Mouse (Mus musculus): Measurements from ENCODE around the gene Dek. TPM values are rescaled to one million over a fixed set of nuclear protein-coding genes. Genes with fewer than 3 reads are reported as not detected.

The Dek gene
- total and polyA plus RNA-seq, 3 experiments = 97.9 to 5,191 (median 207) TPM

DNA sequence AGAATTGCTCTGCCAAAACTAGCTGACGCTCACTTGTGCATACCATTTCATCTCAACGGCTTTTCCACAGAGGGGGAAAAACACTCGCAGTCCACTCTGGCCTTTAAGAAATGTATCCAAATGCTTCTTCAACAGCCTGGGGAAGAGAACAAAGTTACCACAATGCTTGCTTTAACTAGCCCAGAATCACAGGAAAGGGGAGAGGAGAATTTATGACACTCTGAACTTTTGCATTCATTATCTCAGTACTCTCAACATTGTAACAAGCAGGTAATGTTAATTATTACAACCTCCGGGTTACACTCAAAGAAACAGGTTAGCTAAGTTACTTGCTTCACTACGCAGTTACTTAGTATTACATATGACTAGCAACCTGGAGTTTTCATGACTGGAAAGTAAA lies 65.9 kb downstream of the Dek start:
- peaks cover 3% of the 10 kb centered on the region for H3K79me2 ChIP-seq (ENCODE audit: control insufficient read depth, insufficient read depth, low read length, poor library complexity)
- H3K9ac ChIP-seq (ENCODE audit: control insufficient read depth, low read depth, low read length, poor library complexity, severe bottlenecking) = no peak overlapping the region
- H3K9me3 ChIP-seq (replicated peaks; ENCODE audit: insufficient read depth, low read length) = no peaks in the 10 kb centered on the region
- no peak for DNase-seq (ENCODE audit: low read depth, low spot score)
- no peaks in the 10 kb centered on the region for H3K36me3 ChIP-seq (ENCODE audit: control insufficient read depth in 1 of 2, insufficient read depth in 2 of 2, low read length in 2 of 2)
- H3K27me3 ChIP-seq (ENCODE audit: control insufficient read depth in 1 of 2, insufficient read depth in 2 of 2, low read length in 2 of 2) = no peaks in the 10 kb centered on the region
- peaks cover 0 to 5% of the 10 kb centered on the region in 2 experiments; a peak in 2 of 4 replicates for H3K4me1 ChIP-seq (ENCODE audit: control insufficient read depth in 1 of 2, insufficient read depth in 2 of 2, low read length in 2 of 2)
- H3K27ac ChIP-seq (ENCODE audit: control insufficient read depth, low read depth, low read length) = no peak overlapping the region
- TF ChIP-seq GATA1 (IDR thresholded peaks at IDR 0.05; ENCODE audit: low read depth, low read length) (no peak), ZKSCAN1 (IDR thresholded peaks at IDR 0.05; ENCODE audit: low read depth, low read length) (no peak), GABPA (IDR thresholded peaks at IDR 0.05; ENCODE audit: low read depth, low read length) (no peak), BHLHE40 (IDR thresholded peaks at IDR 0.05; ENCODE audit: borderline replicate concordance, low read depth, low read length) (no peak), NRF1 (IDR thresholded peaks at IDR 0.05; ENCODE audit: insufficient read depth, low read depth, low read length, poor library complexity, severe bottlenecking) (no peak), USF2 (IDR thresholded peaks at IDR 0.05; ENCODE audit: borderline replicate concordance in 1 of 2, insufficient read depth in 1 of 2, low read depth in 1 of 2, low read length in 2 of 2) (no peak), MAFK (IDR thresholded peaks at IDR 0.05; ENCODE audit: borderline replicate concordance, low read depth, low read length) (no peak), RAD21 (IDR thresholded peaks at IDR 0.05; ENCODE audit: low read depth, low read length) (no peak), ZC3H11A (IDR thresholded peaks at IDR 0.05; ENCODE audit: low read depth, low read length) (no peak), CHD2 (IDR thresholded peaks at IDR 0.05; ENCODE audit: low read length) (no peak), E2F4 (IDR thresholded peaks at IDR 0.05; ENCODE audit: borderline replicate concordance, low read depth, low read length) (no peak), CHD1 (IDR thresholded peaks at IDR 0.05; ENCODE audit: low read depth, low read length) (no peak), MEF2A (IDR thresholded peaks at IDR 0.05; ENCODE audit: extremely low read depth, insufficient replicate concordance, low read depth, low read length, poor library complexity, severe bottlenecking) (no peak), SIN3A (IDR thresholded peaks at IDR 0.05; ENCODE audit: low read length) (no peak)
- H3K4me3 ChIP-seq (ENCODE audit: control insufficient read depth in 1 of 2, insufficient read depth in 1 of 2, low read depth in 2 of 2, low read length in 2 of 2) = no peak overlapping the region

DNA sequence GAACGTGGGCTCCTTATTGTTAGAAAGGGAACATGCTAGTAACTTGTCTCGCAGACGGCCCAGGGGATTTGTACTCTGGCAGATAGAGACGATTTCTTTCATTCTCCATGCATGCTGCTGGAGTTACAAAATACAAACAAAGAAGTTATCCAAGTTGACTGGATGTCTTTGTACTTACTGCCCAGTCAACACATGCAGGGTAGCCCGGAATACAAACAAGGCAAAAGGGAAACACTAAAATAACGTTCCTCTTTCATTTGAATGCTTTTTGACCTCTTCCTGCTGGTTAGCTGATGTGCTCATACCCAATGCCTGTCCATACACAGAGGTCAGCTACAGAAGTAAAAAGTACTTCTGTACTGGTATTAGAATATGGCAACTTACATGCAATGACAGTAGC lies 68.1 kb downstream of the Dek start:
- H3K9me3 ChIP-seq (replicated peaks; ENCODE audit: insufficient read depth, low read length) = no peaks in the 10 kb centered on the region
- no peak overlapping the region for H3K4me3 ChIP-seq (ENCODE audit: control insufficient read depth in 1 of 2, insufficient read depth in 1 of 2, low read depth in 2 of 2, low read length in 2 of 2)
- no peaks in the 10 kb centered on the region for H3K27me3 ChIP-seq (ENCODE audit: control insufficient read depth in 1 of 2, insufficient read depth in 2 of 2, low read length in 2 of 2)
- peaks cover 0 to 5% of the 10 kb centered on the region in 2 experiments; a peak in 2 of 4 replicates for H3K4me1 ChIP-seq (ENCODE audit: control insufficient read depth in 1 of 2, insufficient read depth in 2 of 2, low read length in 2 of 2)
- H3K9ac ChIP-seq (ENCODE audit: control insufficient read depth, low read depth, low read length, poor library complexity, severe bottlenecking) = no peak overlapping the region
- no peaks in the 10 kb centered on the region for H3K36me3 ChIP-seq (ENCODE audit: control insufficient read depth in 1 of 2, insufficient read depth in 2 of 2, low read length in 2 of 2)
- no peaks in the 10 kb centered on the region; the same call in 1 of the 2 replicates for H3K79me2 ChIP-seq (ENCODE audit: control insufficient read depth, insufficient read depth, low read length, poor library complexity)
- no peak for TF ChIP-seq EP300 (IDR thresholded peaks at IDR 0.05; ENCODE audit: low read depth in 1 of 2, low read length in 2 of 2)
- no peak for TF ChIP-seq USF2 (IDR thresholded peaks at IDR 0.05; ENCODE audit: borderline replicate concordance in 1 of 2, insufficient read depth in 1 of 2, low read depth in 1 of 2, low read length in 2 of 2)
- no peak for TF ChIP-seq BHLHE40 (IDR thresholded peaks at IDR 0.05; ENCODE audit: borderline replicate concordance, low read depth, low read length)
- no peak for TF ChIP-seq ZC3H11A (IDR thresholded peaks at IDR 0.05; ENCODE audit: low read depth, low read length)
- TF ChIP-seq TCF12 (IDR thresholded peaks at IDR 0.05; ENCODE audit: low read depth, low read length) = no peak
- DNase-seq (ENCODE audit: low read depth, low spot score) = no peak
- no peak overlapping the region for H3K27ac ChIP-seq (ENCODE audit: control insufficient read depth, low read depth, low read length)

Other genes starting within 250 kb of the Dek start
- gene Kif13a, start 176.3 kb downstream of the Dek start, total RNA-seq (2012; rRNA removed) = 1.2 and 1.5 TPM in 2 replicates
- gene Kif13a, start 176.3 kb downstream of the Dek start, polyA plus RNA-seq (2012; ENCODE audit: insufficient read depth in 1 of 2, insufficient read length in 2 of 2, low read depth in 1 of 2, low replicate concordance in 2 of 2, missing spikeins in 1 of 2) = 1 to 10 TPM in 1 of 2 experiments, not detected in 1; 1.7 TPM
- gene Nhlrc1, start 91.4 kb downstream of the Dek start, total RNA-seq (2012; rRNA removed) = not detected in 2 replicates
- gene Nhlrc1, start 91.4 kb downstream of the Dek start, polyA plus RNA-seq (2012; ENCODE audit: insufficient read depth in 1 of 2, insufficient read length in 2 of 2, low read depth in 1 of 2, low replicate concordance in 2 of 2, missing spikeins in 1 of 2) = not detected
- gene Kdm1b, start 62.7 kb downstream of the Dek start, total RNA-seq (2012; rRNA removed) = 10.0 and 12.6 TPM in 2 replicates
- 1 to 10 TPM in 1 of 2 experiments, not detected in 1; 9.6 TPM for gene Kdm1b, start 62.7 kb downstream of the Dek start, polyA plus RNA-seq (2012; ENCODE audit: insufficient read depth in 1 of 2, insufficient read length in 2 of 2, low read depth in 1 of 2, low replicate concordance in 2 of 2, missing spikeins in 1 of 2)
- gene Tpmt, start 61.5 kb downstream of the Dek start, total RNA-seq (2012; rRNA removed) = 2.5 and 2.7 TPM in 2 replicates
- gene Tpmt, start 61.5 kb downstream of the Dek start, polyA plus RNA-seq (2012; ENCODE audit: insufficient read depth in 1 of 2, insufficient read length in 2 of 2, low read depth in 1 of 2, low replicate concordance in 2 of 2, missing spikeins in 1 of 2) = 1 to 10 TPM in 1 of 2 experiments, not detected in 1; 3.9 TPM
- gene Rnf144b, start 16.5 kb upstream of the Dek start, total RNA-seq (2012; rRNA removed) = not detected in 2 replicates
- not detected for gene Rnf144b, start 16.5 kb upstream of the Dek start, polyA plus RNA-seq (2012; ENCODE audit: insufficient read depth in 1 of 2, insufficient read length in 2 of 2, low read depth in 1 of 2, low replicate concordance in 2 of 2, missing spikeins in 1 of 2)

Data from MEL (cell line).